Mouse (Mus musculus) ovary, adult 2 months (tissue): Measurements from ENCODE around the gene Mmp13. TPM values are rescaled to one million over a fixed set of nuclear protein-coding genes. Genes with fewer than 3 reads are reported as not detected.

Experiments used
- polyA plus RNA-seq: library from polyadenylated mRNA; depleted of rRNA; stranded (reverse); fragments of >200 nt; gene quantifications from 2 replicates; pipeline ENCODE4 v1.2.3, GENCODE M21; 2012; rRNA removed

The Mmp13 gene
- polyA plus RNA-seq: 0.12 and 0.19 TPM in 2 replicates

GRCm38 (mm10) chr9:7272214-7272613, at the start of gene Mmp13:
Gene Mmp13, plus strand, starts transcription at chr9:7272514.

Other genes starting within 250 kb of the Mmp13 start
- gene Dync2h1, start 88.1 kb upstream of the Mmp13 start, polyA plus RNA-seq: 1.1 and 1.4 TPM in 2 replicates
- 38.5 and 51.8 TPM in 2 replicates for gene Dcun1d5, start 88.0 kb upstream of the Mmp13 start, polyA plus RNA-seq
- 0.80 and 0.81 TPM in 2 replicates for gene Mmp12, start 71.9 kb downstream of the Mmp13 start, polyA plus RNA-seq
- gene Mmp1b, start 115.5 kb downstream of the Mmp13 start, polyA plus RNA-seq: not detected in 2 replicates
- gene Mmp3, start 173.3 kb downstream of the Mmp13 start, polyA plus RNA-seq: 0.90 and 1.4 TPM in 2 replicates
- 0.11 and 0.63 TPM in 2 replicates for gene Mmp10, start 229.8 kb downstream of the Mmp13 start, polyA plus RNA-seq